Mouse (Mus musculus) layer of hippocampus, postnatal 14 days (tissue): ENCODE results near the gene Actg2. TPM values are rescaled to one million over a fixed set of nuclear protein-coding genes. Genes with fewer than 3 reads are reported as not detected.
"Not testable (repeated sequence)": the region's sequence is repeated elsewhere in the genome, so short reads cannot be mapped to it uniquely, and the experiment has no call there.

Experiments used
- DNase-seq, 2 experiments: peaks; one replicate each; pipeline ENCODE4 v3.0.0; 2021 to 2022; ENCODE audit warnings: low spot score in 2 of 2, mixed read lengths in 1 of 2
- long read RNA-seq, 2 experiments: library from polyadenylated mRNA; stranded (forward); transcript quantifications; one replicate each; pipeline ENCODE4 v2.0.0; 2021
- total RNA-seq, 2 experiments: library from RNA; stranded (reverse); gene quantifications; 2 replicates each; pipeline ENCODE4 v1.2.3; 2021

Actg2 gene
- under 1 TPM in 1 of 2 experiments, not detected in 1; 0.51 TPM for total RNA-seq
- long read RNA-seq, experiment 1, partial matches to known transcripts = 0 of 1 reads
- long read RNA-seq, experiment 1, other reads (novel, unspliced or antisense) = 1 of 1 reads
- long read RNA-seq, experiment 2, partial matches to known transcripts = 0 of 3 reads
- long read RNA-seq, experiment 2, other reads (novel, unspliced or antisense) = 0 of 3 reads

DNA sequence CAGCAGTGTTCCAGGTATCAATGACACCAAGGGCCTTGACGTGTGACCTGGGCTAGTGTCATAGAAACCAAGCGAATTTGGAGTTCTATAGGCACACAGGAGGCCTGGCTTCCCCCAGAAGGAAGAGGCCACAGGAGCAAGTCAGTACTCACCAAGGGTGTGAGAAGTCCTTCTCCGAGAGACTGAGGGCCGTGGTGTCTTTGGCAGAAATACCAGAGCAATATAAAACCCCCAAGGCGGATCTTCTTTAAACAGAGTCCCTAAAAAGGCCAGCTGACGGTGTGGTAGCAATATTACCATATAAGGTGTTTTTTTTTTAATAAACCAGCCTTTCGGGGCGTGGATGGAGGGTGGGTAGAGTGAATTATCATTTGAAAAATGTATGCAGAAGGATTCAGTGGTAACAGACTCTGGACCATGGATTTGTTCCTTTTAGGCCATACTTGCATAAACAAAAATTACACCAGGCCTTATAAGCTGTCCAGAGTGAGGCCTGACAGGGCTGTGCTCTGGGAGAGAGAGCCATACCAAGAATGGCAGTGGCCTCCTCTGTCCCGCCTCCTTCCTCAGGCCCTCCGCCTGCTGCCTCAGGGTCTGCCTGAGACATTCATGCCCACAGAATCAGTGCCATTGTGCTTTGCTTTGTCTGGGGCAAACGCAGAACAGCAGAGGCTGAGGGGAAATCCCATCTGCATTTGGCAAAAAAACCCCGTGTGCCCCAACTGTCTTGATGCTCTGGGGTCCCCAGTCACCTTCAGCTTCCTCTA, at the start of gene Actg2:
Gene Actg2 (minus strand): TSS at position 238 of the 767 bp plus-strand sequence.
- no peak for DNase-seq

- not testable (repeated sequence) for DNase-seq
Observed at GRCm38 (mm10) chr6:83585328-83585727, 49.3 kb upstream of the Actg2 start.

DNA sequence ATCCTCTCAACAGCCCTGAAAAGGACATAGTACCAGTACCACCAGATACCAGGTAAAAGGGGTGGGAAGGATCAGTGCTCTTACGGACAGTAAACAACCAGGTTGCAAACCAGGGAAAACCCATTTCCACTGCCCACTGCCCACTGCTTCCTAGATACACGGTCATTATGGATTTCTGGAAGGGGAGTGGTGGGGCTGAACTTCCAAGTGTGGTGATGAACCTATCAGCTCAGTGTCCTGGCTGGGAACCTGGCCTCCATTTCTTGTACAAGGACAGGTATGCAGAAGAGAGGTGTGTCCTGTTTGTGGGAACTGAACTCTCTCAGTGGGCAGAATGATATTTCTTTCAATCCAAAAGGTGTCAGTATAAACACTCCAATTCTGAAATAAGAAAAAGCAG, 47.5 kb upstream of the Actg2 start:
- DNase-seq = no peak

- DNase-seq = peak in 1 of 2 experiments; percentile 54
Observed at GRCm38 (mm10) chr6:83582938-83583270, 46.8 kb upstream of the Actg2 start.

- DNase-seq = no peak
Observed at GRCm38 (mm10) chr6:83582135-83582937, 46.3 kb upstream of the Actg2 start.

GRCm38 (mm10) chr6:83577534-83577933, 41.5 kb upstream of the Actg2 start:
- no peak for DNase-seq

GRCm38 (mm10) chr6:83575609-83576008, 39.5 kb upstream of the Actg2 start:
- no peak for DNase-seq

DNA sequence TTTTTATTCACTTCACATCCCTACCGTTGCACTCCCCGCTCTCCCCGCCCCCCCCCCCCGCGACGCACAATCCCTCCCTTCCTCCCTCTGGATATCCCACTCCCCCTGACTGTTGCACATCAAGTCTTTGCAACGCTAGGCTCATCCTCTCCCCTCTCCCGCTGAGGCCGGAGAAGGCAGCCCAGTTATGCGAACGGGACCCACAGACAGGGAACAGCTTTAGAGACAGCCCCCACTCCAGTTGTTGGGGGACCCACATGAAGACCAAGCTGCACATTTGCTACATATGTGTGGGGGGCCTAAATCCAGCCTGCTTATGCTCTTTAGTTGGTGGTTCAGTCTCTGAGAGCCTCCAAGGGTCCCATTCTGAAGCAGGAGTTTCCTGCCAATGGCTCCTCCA, 36.6 kb upstream of the Actg2 start, which contains the start of gene Stambp:
Gene Stambp (minus strand): TSS at position 59 of the 400 bp plus-strand sequence.
- DNase-seq = peak in 1 of 2 experiments; percentile 30

DNA sequence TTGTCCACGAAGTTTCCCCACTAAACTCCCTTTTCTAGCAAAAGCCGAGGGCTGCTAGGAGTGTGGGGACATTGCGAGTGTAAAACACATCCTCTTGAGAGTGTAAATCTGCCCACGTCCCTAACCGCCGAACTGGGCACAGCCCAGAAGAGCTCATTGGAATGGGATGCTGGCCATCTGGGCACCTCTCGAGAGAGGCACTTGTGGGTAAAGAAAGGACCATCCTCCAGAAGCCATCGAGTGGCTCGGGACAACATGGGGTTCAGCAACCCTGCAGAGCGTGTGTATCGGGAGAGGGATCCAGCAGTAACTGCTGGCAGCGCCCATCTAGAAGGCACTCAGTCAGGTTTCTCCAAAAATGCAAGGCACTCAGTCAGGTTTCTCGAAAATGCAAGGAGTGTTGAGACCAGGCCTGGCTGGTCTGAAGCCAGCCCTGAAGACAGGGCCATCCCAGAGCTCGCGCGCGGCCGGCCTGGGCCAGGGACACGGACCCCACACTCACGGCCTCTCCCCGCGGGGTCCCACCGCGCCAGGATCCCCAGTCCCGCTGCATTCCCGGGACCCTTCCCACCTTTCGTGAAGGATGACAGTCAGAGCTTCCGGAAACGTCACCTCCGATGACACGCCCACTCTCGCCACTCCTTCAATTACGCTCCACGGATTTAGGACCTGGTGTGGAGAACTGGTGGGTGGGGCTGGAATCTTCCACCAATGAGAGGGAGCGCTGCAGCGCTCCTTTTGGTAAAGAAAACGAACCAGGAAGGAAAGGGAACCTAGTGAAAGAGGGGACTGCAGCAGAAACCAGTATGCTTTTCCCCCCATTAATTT, 36.0 kb upstream of the Actg2 start:
- peak; percentile 88 to 95 for DNase-seq

- no peak for DNase-seq
Observed at GRCm38 (mm10) chr6:83568901-83569862, 33.1 kb upstream of the Actg2 start.

GRCm38 (mm10) chr6:83555972-83556371, 19.9 kb upstream of the Actg2 start:
- no peak for DNase-seq

DNA sequence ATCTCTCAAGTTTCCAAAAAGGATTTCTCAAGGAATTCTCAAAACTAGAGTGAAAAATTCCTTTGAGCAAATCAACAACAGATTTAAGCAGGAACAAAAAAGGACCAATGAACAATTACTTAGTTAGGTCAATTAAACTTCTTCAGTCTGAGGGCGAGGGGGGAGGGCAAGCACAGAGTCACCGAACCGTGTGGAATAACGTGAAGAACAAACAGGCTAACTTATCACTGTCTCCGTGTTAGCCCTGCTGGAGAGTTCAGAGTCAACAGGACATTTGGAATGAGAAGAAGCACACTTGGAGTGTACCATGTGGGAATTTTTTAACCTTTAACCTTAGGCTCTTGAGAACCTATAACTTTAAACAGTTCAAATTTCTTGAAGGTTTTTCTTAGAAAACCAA, 12.3 kb upstream of the Actg2 start:
- DNase-seq = no peak

- no peak for DNase-seq
Observed at GRCm38 (mm10) chr6:83545778-83546177, 9.7 kb upstream of the Actg2 start.

- DNase-seq = no peak
Observed at GRCm38 (mm10) chr6:83541756-83542456, 5.8 kb upstream of the Actg2 start.

GRCm38 (mm10) chr6:83540017-83540416, 4.0 kb upstream of the Actg2 start:
- DNase-seq = peak in 1 of 2 experiments; percentile 47

- no peak for DNase-seq
Observed at GRCm38 (mm10) chr6:83536795-83537059, 662 bp upstream of the Actg2 start.

DNA sequence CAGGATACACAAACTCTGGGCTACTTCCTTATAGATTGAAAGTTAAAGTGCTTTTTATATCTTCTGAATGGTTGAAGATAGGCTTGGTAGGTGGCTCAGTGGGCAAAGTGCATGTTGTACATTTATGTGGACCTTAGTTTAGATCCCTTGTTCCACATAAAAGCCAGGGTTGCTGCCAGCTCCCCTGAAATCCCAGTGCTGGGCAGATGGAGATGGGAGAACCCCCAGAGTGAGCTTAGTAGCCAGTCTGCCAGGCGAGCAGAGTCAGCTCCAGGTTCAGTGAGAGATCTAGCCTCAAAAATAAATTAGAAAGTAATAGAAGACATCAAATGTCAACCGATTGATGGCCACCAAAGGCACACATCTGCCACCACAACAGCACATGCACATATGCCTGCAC, 3.5 kb downstream of the Actg2 start:
- DNase-seq = no peak

GRCm38 (mm10) chr6:83523194-83523593, 12.9 kb downstream of the Actg2 start:
- DNase-seq = no peak

DNA sequence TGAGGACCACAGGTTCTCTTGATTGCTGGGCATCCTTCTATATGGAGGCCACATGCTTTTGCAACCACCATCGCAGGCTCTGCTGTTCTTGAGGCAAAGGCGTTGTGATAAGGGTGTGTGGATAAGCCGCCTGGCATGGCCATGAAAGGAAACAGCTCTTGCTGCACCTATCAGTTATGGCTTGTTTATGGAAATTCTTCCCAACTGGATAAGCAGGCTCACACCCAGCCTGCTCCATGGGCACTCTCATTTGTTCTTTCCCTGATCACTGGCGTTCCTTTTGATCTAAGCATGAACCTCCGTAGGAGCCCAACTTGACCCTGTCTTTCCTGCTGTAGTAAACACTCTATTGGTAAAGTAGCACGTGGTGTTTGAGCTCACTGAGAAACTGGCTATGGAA, 14.3 kb downstream of the Actg2 start:
- DNase-seq = no peak

GRCm38 (mm10) chr6:83518637-83519036, 17.4 kb downstream of the Actg2 start:
- DNase-seq = no peak
